12 mouse cellular contexts compared by ENCODE assay signal in genomic region chr8:122824571-122824970, GRCm38 (mm10). TPM values are rescaled to one million over a fixed set of nuclear protein-coding genes. Genes with fewer than 3 reads are reported as not detected.
DNase-seq lines count a peak whose midpoint lies in the region; ATAC-seq and TF ChIP-seq lines count a peak whose summit lies in the region.
"Had no signal": no experiment of that assay in that cellular context is flagged by ENCODE, and none has a peak within 500 bp of the region (broad histone marks: within the 10 kb centered on the region; RNA-seq: fewer than 3 reads in every experiment).

No protein-coding gene starts in this region.

- H3K4me3 ChIP-seq in cerebellum, adult 2 months (replicated peaks; ENCODE audit: insufficient read depth, low read depth, low read length) = no peak overlapping the region
- H3K4me3 ChIP-seq in embryonic facial prominence, embryonic 14.5 days (ENCODE audit: low read depth, low read length) = no peak overlapping the region
- no peak overlapping the region for H3K4me3 ChIP-seq in limb, embryonic 11.5 days (ENCODE audit: low read depth, low read length)
- H3K4me3 ChIP-seq: embryonic facial prominence, embryonic 12.5 days had no signal

- peaks cover 36% of the 10 kb centered on the region for H3K4me1 ChIP-seq in cerebellum, adult 2 months (ENCODE audit: control insufficient read depth, insufficient read depth, low read length)
- H3K4me1 ChIP-seq in embryonic facial prominence, embryonic 14.5 days (ENCODE audit: control insufficient read depth, insufficient read depth, low read length) = no peaks in the 10 kb centered on the region
- peaks cover 15% of the 10 kb centered on the region; the same call in 1 of the 2 replicates for H3K4me1 ChIP-seq in limb, embryonic 11.5 days (ENCODE audit: control insufficient read depth, insufficient read depth, low read length)

- ATAC-seq in embryonic facial prominence, embryonic 14.5 days (ENCODE audit: low read depth) = no peak
- no peak for ATAC-seq in limb, embryonic 11.5 days (ENCODE audit: insufficient number of reproducible peaks, low FRiP score, low TSS enrichment, low read depth)

- intact Hi-C loops in left cerebral cortex, postnatal 4 days (cut with DNase I) = loop anchor here (5.0 to 10.0 kb wide), 2 partner anchors 150 to 187 kb away; no protein-coding TSS in a partner anchor

- 10% methylated on average over 5 of the region's 5 CpGs for WGBS in cerebellum, adult 2 months
- WGBS in embryonic facial prominence, embryonic 14.5 days = 17% methylated on average over 5 of the region's 5 CpGs
- WGBS in limb, embryonic 11.5 days = 32% methylated on average over 5 of the region's 5 CpGs

- no peak for TF ChIP-seq CTCF in cerebellum, adult 2 months (IDR thresholded peaks at IDR 0.05; ENCODE audit: borderline replicate concordance, insufficient read depth, low read depth, low read length)

- peak; percentile 72 for DNase-seq in left cerebral cortex, postnatal 4 days
- no peak for DNase-seq in left cerebral cortex, adult 18-20 months (ENCODE audit: low spot score in 2 of 2)
- peak; percentile 83 to 87 for DNase-seq in cerebellum, adult 2 months
- peak; percentile 22 for DNase-seq in embryonic facial prominence, embryonic 14.5 days (ENCODE audit: low spot score)
- peak; percentile 42 for DNase-seq in limb, embryonic 11.5 days (ENCODE audit: low spot score)
- no peak for DNase-seq in kidney, postnatal 14 days
- no peak for DNase-seq in gastrocnemius, postnatal 4 days (ENCODE audit: low spot score in 2 of 2)
- no peak for DNase-seq in lung, postnatal 36 days
- DNase-seq: lung, adult 18-20 months had no signal

- H3K27me3 ChIP-seq in cerebellum, adult 2 months (ENCODE audit: control insufficient read depth, insufficient read depth, low read length) = no peaks in the 10 kb centered on the region
- no peaks in the 10 kb centered on the region for H3K27me3 ChIP-seq in embryonic facial prominence, embryonic 14.5 days (replicated peaks; ENCODE audit: control insufficient read depth, insufficient read depth, low read length)
- H3K27me3 ChIP-seq in limb, embryonic 11.5 days (ENCODE audit: control insufficient read depth, insufficient read depth, low read length) = no peaks in the 10 kb centered on the region
- H3K27me3 ChIP-seq: embryonic facial prominence, embryonic 12.5 days had no signal

- peak overlapping the region; percentile 92 for H3K27ac ChIP-seq in cerebellum, adult 2 months (ENCODE audit: insufficient read depth, low read length)
- no peak overlapping the region for H3K27ac ChIP-seq in embryonic facial prominence, embryonic 14.5 days (replicated peaks; ENCODE audit: low read depth, low read length)
- H3K27ac ChIP-seq in limb, embryonic 11.5 days (replicated peaks; ENCODE audit: low read depth, low read length) = peak overlapping the region; percentile 42; the same call in 1 of the 2 replicates
- H3K27ac ChIP-seq: embryonic facial prominence, embryonic 12.5 days had no signal

- H3K4me2 ChIP-seq in embryonic facial prominence, embryonic 14.5 days (ENCODE audit: low read depth, low read length) = no peak overlapping the region
- no peak overlapping the region for H3K4me2 ChIP-seq in limb, embryonic 11.5 days (ENCODE audit: low read depth, severe bottlenecking)
- H3K4me2 ChIP-seq: embryonic facial prominence, embryonic 12.5 days had no signal

- no peaks in the 10 kb centered on the region for H3K9me3 ChIP-seq in embryonic facial prominence, embryonic 14.5 days (ENCODE audit: control insufficient read depth, low read length)
- H3K9me3 ChIP-seq in limb, embryonic 11.5 days (ENCODE audit: control insufficient read depth, low read length) = no peaks in the 10 kb centered on the region
- H3K9me3 ChIP-seq: embryonic facial prominence, embryonic 12.5 days had no signal

- no peak for TF ChIP-seq POLR2A in cerebellum, adult 2 months (IDR thresholded peaks at IDR 0.05; ENCODE audit: borderline replicate concordance, insufficient read depth, low read length)

- H3K9ac ChIP-seq in embryonic facial prominence, embryonic 14.5 days (ENCODE audit: low read depth, low read length) = no peak overlapping the region
- H3K9ac ChIP-seq in limb, embryonic 11.5 days (ENCODE audit: low read length) = no peak overlapping the region; the same call in 1 of the 2 replicates
- H3K9ac ChIP-seq: embryonic facial prominence, embryonic 12.5 days had no signal

- H3K36me3 ChIP-seq in embryonic facial prominence, embryonic 14.5 days (ENCODE audit: control insufficient read depth, insufficient read depth, low read length) = no peaks in the 10 kb centered on the region
- no peaks in the 10 kb centered on the region for H3K36me3 ChIP-seq in limb, embryonic 11.5 days (ENCODE audit: control insufficient read depth, insufficient read depth, low read length)
- H3K36me3 ChIP-seq: embryonic facial prominence, embryonic 12.5 days had no signal

RNA-seq across cellular contexts. Expression of gene Cdh15, which starts 23.2 kb away (rescaled TPM):
- 1 to 10 TPM; 1.2 to 1.7 TPM for total RNA-seq in left cerebral cortex, postnatal 4 days (2021)
- total RNA-seq in left cerebral cortex, adult 18-20 months (2021) = under 1 TPM; 0.63 to 0.79 TPM
- polyA plus RNA-seq in cerebellum, adult 2 months (2012; rRNA removed) = 26.5 and 34.3 TPM in 2 replicates
- 34.5 and 40.7 TPM in 2 replicates for polyA plus RNA-seq in embryonic facial prominence, embryonic 14.5 days (2014; fragmentation: Nextera tagmentation; extraction: Ambion mirVana)
- polyA plus RNA-seq in limb, embryonic 11.5 days (2014; fragmentation: Nextera tagmentation; extraction: Ambion mirVana) = 6.8 and 7.6 TPM in 2 replicates
- 10 to 100 TPM; 54.8 to 65.3 TPM for total RNA-seq in gastrocnemius, postnatal 4 days (2021)
- total RNA-seq: heart, postnatal 25 days; megakaryocyte progenitor cell, adult 5-6 weeks had no signal

RNA-seq across cellular contexts. Expression of gene Acsf3, which starts 49.3 kb away (rescaled TPM):
- 10 to 100 TPM; 17.4 to 17.8 TPM for total RNA-seq in left cerebral cortex, postnatal 4 days (2021)
- 10 to 100 TPM; 18.2 to 21.9 TPM for total RNA-seq in left cerebral cortex, adult 18-20 months (2021)
- 33.0 and 33.6 TPM in 2 replicates for polyA plus RNA-seq in cerebellum, adult 2 months (2012; rRNA removed)
- 14.0 and 17.3 TPM in 2 replicates for polyA plus RNA-seq in embryonic facial prominence, embryonic 14.5 days (2014; fragmentation: Nextera tagmentation; extraction: Ambion mirVana)
- polyA plus RNA-seq in limb, embryonic 11.5 days (2014; fragmentation: Nextera tagmentation; extraction: Ambion mirVana) = 16.1 and 17.9 TPM in 2 replicates
- total RNA-seq in gastrocnemius, postnatal 4 days (2021) = 10 to 100 TPM; 15.4 to 18.8 TPM

Comparison
In these comparisons a context has a peak if more than half of its experiments do, and no peak if none do; other contexts are left out.
1. DNase-seq: peak in left cerebral cortex, postnatal 4 days (single experiment), cerebellum, adult 2 months (2 of 2), embryonic facial prominence, embryonic 14.5 days (single experiment) and limb, embryonic 11.5 days (single experiment); none in left cerebral cortex, adult 18-20 months (0 of 2), kidney, postnatal 14 days (single experiment), gastrocnemius, postnatal 4 days (0 of 2) and lung, postnatal 36 days (single experiment).
2. RNA of gene Cdh15, which starts 23.2 kb away (total RNA-seq): 54.8 to 65.3 TPM in gastrocnemius, postnatal 4 days; 1.2 to 1.7 TPM in left cerebral cortex, postnatal 4 days and 0.63 to 0.79 TPM in left cerebral cortex, adult 18-20 months; every median in the first group is over 10 times any median in the second.